Mouse (Mus musculus): ENCODE data around the gene Aimp2.

Aimp2 gene

DNA sequence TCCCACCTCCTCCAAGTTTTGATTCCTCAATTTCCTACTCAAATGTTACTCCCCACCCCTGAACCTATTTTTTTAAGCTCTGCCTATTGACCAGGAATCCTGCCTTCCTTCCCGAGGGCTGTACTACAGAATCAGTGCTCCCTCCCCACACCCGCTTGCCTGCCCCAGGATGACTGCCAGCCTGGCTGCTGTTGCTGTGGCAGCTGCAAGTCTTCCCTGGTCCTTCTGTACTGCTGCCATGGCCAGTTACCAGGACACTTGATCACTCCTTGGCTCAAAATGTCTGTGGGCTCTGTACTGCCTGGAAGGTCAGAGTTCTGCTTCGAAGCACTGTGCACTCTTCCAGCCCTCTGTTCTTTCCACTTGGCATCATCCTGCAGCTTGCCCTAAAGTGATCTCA, 7.5 kb downstream of the Aimp2 start:
- DNase-seq (ENCODE audit: low read depth), result no peak

DNA sequence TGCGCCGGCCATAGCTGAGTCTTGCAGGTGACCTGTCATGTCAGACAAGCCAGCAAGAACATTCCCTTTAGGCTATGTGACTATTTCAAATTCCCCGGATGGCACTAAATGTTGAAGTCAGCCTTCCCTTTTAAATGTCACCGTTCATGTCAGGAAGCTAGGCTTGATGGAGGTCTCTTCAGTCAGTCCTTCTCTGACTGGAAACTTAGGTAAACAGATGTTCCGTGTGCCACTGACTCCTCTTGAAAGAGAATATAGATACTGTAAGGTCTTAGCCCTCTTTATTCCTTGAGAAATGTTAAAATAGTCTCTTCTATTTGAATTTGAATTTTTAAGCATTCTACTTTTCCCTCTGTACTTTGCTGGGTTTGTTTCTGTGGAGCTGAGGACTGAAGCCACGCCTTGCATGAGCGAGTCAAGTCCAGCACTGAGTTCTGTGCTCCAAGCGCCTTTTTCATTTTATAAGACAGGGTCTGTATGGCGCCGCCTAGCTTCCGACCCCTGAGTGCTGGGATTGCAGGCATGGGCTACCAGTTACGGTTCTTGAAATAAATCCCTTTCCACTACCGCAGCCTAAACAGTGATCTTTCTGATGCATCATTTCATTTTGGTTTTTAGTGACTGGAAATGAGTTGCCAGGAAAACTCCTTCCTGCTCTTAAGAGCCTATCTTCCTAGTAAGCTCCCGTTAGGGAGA, 11.9 kb downstream of the Aimp2 start, which contains the start of gene Ankrd61:
Gene Ankrd61 (minus strand): TSS at position 51 of the 696 bp plus-strand sequence.
- DNase-seq (ENCODE audit: low read depth), result no peak

DNA sequence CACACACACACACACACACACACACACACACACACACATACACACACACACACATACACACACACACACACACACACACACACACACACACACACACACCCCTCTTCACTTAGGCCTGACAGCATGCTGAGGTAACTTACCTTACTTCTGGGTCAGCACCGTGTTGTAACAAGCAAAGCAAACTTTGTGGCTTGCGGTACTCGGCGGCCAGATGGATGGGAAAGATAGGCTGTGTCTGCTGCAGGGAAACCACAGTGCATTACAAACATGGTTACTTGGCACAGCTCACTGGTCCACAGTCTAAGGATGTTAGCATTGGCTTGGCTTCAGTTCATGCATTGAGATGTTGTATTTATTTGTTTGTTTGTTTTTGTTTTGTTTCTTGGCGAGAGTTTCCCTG, 16.3 kb downstream of the Aimp2 start:
- peak; percentile 27 for DNase-seq (ENCODE audit: low read depth)

DNA sequence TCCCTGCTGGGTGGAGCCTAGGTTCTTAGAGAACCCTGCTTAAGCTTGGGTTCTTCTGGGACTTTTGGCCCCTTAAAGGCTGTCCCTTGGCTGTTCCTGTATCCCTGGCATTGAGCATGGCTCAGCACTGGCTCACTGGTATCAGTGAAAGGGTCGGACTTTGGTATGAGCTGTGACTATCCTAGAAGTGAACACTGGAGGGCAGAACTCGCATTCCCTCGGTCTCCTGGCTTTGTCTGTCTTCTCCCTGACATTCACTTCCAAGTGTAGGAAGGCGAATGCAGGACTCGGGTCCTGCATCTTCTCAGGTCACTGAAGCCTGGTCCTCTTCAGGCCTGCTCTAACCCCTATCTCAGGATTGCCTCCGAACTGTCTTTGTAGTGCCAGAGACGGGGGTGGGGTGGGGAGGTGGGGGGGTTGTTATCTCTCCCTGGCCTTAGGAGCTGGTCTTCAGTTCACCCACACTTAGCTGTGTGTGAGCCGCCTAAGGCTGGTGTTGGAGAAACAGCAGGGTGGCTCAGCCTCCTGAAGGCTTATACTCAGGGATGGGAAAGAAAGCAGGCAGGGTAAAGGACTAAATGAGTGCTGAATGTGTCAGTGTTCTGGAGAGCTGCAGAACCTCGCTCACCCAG, 17.3 kb downstream of the Aimp2 start:
- DNase-seq (ENCODE audit: low read depth), result no peak

DNA sequence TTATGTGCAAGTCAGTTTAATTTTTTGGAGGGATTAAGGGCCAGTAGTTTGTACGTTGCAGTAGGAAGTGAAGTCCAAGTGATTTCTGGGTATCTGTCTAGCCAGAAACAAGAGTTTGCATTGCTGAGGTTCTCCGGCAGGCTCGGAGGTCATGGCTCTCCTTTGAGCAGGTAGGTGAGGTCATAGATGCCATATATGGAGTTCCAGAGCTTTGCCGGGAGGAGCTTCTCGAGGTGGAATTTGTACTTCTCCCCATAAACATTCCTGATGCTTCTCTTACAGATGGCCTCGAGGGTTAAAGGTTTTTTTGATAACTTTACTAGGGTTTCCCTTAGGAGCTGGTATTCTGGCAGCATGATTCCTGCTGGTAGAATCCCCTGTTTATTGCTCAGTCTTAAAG, 18.9 kb downstream of the Aimp2 start:
- no peak for DNase-seq (ENCODE audit: low read depth)

DNA sequence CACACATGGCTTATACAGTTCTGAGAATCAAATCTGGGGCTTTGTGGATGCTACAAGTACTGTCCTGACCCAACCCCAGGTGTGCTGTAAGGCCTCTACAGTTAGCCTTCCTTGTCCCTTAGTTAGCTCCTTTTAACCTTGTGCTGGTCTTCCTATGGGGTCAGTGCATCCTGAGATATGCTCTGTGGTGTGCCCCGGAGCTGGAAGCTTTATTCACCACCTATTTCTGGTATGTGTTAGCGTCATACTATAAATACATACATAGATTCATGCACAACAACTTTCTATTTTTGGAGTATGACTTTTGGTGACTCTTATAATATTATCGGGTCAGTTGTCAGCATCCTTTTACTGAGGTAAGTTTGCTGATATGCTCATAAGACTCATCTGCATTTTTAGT, 24.4 kb downstream of the Aimp2 start:
- no peak for DNase-seq (ENCODE audit: low read depth)

DNA sequence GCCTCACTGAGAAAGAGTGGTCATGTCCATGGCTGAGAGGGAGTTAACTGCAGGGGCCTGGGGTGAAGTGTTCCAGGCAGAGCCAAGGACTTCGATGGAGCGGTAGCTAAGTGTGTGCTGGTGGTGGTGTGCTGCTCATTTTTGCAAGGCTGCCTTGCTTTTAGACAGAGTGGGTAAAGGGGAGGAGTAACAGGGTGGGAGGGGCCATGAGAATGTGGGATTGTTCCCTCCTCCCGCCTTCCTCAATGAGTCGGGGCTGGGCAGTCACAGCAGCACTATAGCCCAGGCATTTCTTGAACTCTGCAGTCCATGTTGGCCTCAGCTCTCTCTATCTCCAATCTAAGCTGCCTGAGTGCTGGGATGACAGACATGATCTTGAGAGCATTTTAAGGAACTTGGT, 35.1 kb downstream of the Aimp2 start:
- no peak for DNase-seq (ENCODE audit: low read depth)

DNA sequence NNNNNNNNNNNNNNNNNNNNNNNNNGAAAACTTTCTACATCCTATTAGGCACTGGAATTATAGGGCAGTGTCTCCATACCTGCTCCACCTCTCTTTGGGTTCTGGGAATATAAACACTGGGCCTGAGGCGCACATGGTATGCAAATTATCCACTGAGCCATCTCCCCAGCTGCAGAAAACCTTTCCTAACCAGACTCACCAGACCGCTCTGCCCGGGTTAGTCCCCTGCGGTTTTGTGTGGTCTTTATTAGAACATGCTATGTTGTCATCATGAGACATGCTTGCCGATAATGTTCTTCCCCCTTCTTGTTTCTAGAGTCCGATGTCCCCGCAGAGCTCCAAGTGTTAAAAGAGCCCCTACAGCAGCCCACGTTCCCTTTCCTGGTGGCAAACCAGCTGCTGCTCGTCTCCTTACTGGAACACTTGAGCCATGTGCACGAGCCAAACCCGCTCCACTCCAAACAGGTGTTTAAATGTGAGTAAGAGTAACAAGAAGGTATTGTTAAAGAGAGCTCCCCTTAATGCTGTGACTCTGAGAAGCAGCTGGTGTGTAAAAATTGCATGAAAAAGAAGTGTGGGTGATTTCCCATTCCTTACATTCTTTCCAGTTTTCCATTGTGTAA, 38.0 kb downstream of the Aimp2 start:
- DNase-seq (ENCODE audit: low read depth), result no peak
